Comparison of ENCODE assay signal across 19 mouse cellular contexts in the genomic region with DNA sequence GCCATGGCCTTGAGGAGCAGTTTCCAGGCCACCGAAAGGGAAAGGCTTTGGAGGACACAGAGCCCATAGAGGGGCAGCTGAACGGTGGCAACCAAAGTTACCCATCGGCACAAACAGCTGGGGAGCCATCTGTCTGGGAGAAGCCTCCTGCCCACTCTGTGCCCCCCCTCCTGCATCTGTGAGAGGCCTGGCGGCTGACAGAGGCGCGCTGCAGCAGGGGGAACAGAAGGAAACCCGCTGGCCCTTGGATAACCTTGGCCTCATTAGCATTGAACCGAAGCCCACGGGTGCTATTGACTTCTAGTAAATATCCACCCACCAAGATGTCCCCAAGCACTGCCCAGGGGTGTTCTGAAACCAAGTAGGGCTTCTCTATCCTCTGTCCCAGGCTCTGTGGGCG.
DNase-seq lines count a peak whose midpoint lies in the region; ATAC-seq and TF ChIP-seq lines count a peak whose summit lies in the region.
"Had no signal": no experiment of that assay in that cellular context is flagged by ENCODE, and none has a peak within 500 bp of the region (broad histone marks: within the 10 kb centered on the region; RNA-seq: fewer than 3 reads in every experiment).

No protein-coding gene starts in this region.

- no peak for TF ChIP-seq CTCF in gastrocnemius, adult 2 months (IDR thresholded peaks at IDR 0.05)
- no peak for TF ChIP-seq CTCF in brain, embryonic 14.5 days (IDR thresholded peaks at IDR 0.05; ENCODE audit: borderline replicate concordance, extremely low read depth, insufficient read depth, insufficient read length)
- TF ChIP-seq CTCF in heart, adult 2 months (IDR thresholded peaks at IDR 0.05), result no peak

- ATAC-seq in neural tube, embryonic 12.5 days (ENCODE audit: low FRiP score, low read depth), result 0 out of 2 replicates have a peak, but pooled peaks have one; percentile 34
- ATAC-seq: forebrain, postnatal 0 days; intestine, postnatal 0 days had no signal

- H3K79me2 ChIP-seq in heart, adult 2 months (replicated peaks; ENCODE audit: control insufficient read depth, insufficient read depth, low read length), result no peaks in the 10 kb centered on the region

- H3K36me3 ChIP-seq in neural tube, embryonic 12.5 days, result no peaks in the 10 kb centered on the region
- H3K36me3 ChIP-seq in heart, adult 2 months (ENCODE audit: control insufficient read depth, insufficient read depth, low read length), result no peaks in the 10 kb centered on the region
- H3K36me3 ChIP-seq: G1E; heart, embryonic 13.5 days had no signal

- H3K9ac ChIP-seq in neural tube, embryonic 12.5 days, result no peak overlapping the region
- no peak overlapping the region for H3K9ac ChIP-seq in heart, adult 2 months (ENCODE audit: low read depth, low read length)
- H3K9ac ChIP-seq: forebrain, postnatal 0 days; heart, embryonic 13.5 days had no signal

- peak; percentile 18 for DNase-seq in gastrocnemius, postnatal 14 days
- no peak for DNase-seq in gastrocnemius, adult 2 months
- DNase-seq in brain, embryonic 14.5 days (ENCODE audit: low read depth), result peak; percentile 46
- peak; percentile 56 for DNase-seq in embryo, embryonic 11 days
- DNase-seq in frontal cortex, adult 2 months (ENCODE audit: extremely low spot score in 1 of 2, low spot score in 1 of 2), result no peak
- no peak for DNase-seq in heart, adult 2 months
- DNase-seq: cerebellum, adult 11-12 months; forebrain, postnatal 0 days; heart, postnatal 4 days; kidney, postnatal 25 days; liver; lung, adult 18-20 months; thymus, adult 18-20 months had no signal

- TF ChIP-seq EP300 in heart, adult 2 months (IDR thresholded peaks at IDR 0.05; ENCODE audit: insufficient read depth, low read depth, low read length), result no peak

- no peaks in the 10 kb centered on the region for H3K9me3 ChIP-seq in neural tube, embryonic 12.5 days
- H3K9me3 ChIP-seq: heart, embryonic 13.5 days had no signal

- no peak overlapping the region for H3K27ac ChIP-seq in gastrocnemius, adult 2 months
- no peak overlapping the region for H3K27ac ChIP-seq in neural tube, embryonic 12.5 days
- no peak overlapping the region for H3K27ac ChIP-seq in heart, adult 2 months
- H3K27ac ChIP-seq: heart, embryonic 13.5 days; macrophage had no signal

- 23% methylated on average over 10 of the region's 10 CpGs for WGBS in neural tube, embryonic 12.5 days
- WGBS in heart, adult 2 months, result 68% methylated on average over 10 of the region's 10 CpGs

- no peak for TF ChIP-seq POLR2A in brain, embryonic 14.5 days (IDR thresholded peaks at IDR 0.05; ENCODE audit: borderline replicate concordance, extremely low read depth, insufficient read depth, insufficient read length, poor library complexity, severe bottlenecking)
- TF ChIP-seq POLR2A in heart, adult 2 months (IDR thresholded peaks at IDR 0.05; ENCODE audit: insufficient read depth, low read depth, low read length), result no peak

- H3K4me1 ChIP-seq in neural tube, embryonic 12.5 days, result peaks cover 22% of the 10 kb centered on the region
- no peaks in the 10 kb centered on the region for H3K4me1 ChIP-seq in heart, adult 2 months (ENCODE audit: control insufficient read depth, insufficient read depth, low read length)

- H3K27me3 ChIP-seq in neural tube, embryonic 12.5 days (replicated peaks), result 0 out of 2 replicates have a peak, but pooled peaks cover 3% of the 10 kb centered on the region
- no peaks in the 10 kb centered on the region for H3K27me3 ChIP-seq in heart, adult 2 months (ENCODE audit: control insufficient read depth, insufficient read depth, low read length)

- no peak overlapping the region for H3K4me3 ChIP-seq in gastrocnemius, adult 2 months
- H3K4me3 ChIP-seq in neural tube, embryonic 12.5 days, result no peak overlapping the region
- no peak overlapping the region for H3K4me3 ChIP-seq in heart, adult 2 months
- H3K4me3 ChIP-seq: erythroblast, embryonic 14.5 days; heart, embryonic 13.5 days had no signal

- no peak overlapping the region for H3K4me2 ChIP-seq in neural tube, embryonic 12.5 days (replicated peaks)
- H3K4me2 ChIP-seq: heart, embryonic 13.5 days had no signal

- intact Hi-C loops in gastrocnemius, postnatal 14 days (cut with DNase I; ENCODE audit: low total_unique reads), result no loop called here
- intact Hi-C loops in gastrocnemius, adult 2 months (cut with DNase I), result no loop called here
- intact Hi-C loops in heart, adult 2 months (cut with DNase I), result no loop called here

Comparison
In these comparisons a context has a peak if more than half of its experiments do, and no peak if none do; other contexts are left out.
1. DNase-seq: peak in gastrocnemius, postnatal 14 days (single experiment), brain, embryonic 14.5 days (single experiment) and embryo, embryonic 11 days (single experiment); none in gastrocnemius, adult 2 months (single experiment), frontal cortex, adult 2 months (0 of 2) and heart, adult 2 months (0 of 2).